Mouse (Mus musculus): ENCODE results near the gene Dnajc6.

GRCm38 (mm10) chr4:101640631-101641030, 144.2 kb downstream of the Dnajc6 start:
- no peak for TF ChIP-seq MAX (IDR thresholded peaks at IDR 0.05; ENCODE audit: low read length)
- no peak for TF ChIP-seq EP300 (IDR thresholded peaks at IDR 0.05; ENCODE audit: low read depth in 1 of 2, low read length in 2 of 2)
- TF ChIP-seq CTCF (IDR thresholded peaks at IDR 0.05 in 2 of 3, conservative IDR thresholded peaks at IDR 0.05 in 1 of 3; ENCODE audit: control insufficient read depth in 1 of 3, insufficient read depth in 1 of 3, low read depth in 2 of 3, low read length in 3 of 3, poor library complexity in 1 of 3, severe bottlenecking in 1 of 3), result no peak
- no peak for TF ChIP-seq POLR2A (IDR thresholded peaks at IDR 0.05; ENCODE audit: control insufficient read depth in 1 of 2, insufficient read depth in 1 of 2, low read depth in 1 of 2, low read length in 2 of 2, poor library complexity in 1 of 2)
- no peak for TF ChIP-seq ZMIZ1 (IDR thresholded peaks at IDR 0.05; ENCODE audit: low read depth, low read length)
- no peak for TF ChIP-seq TCF12 (IDR thresholded peaks at IDR 0.05; ENCODE audit: low read depth, low read length)
- TF ChIP-seq E2F4 (IDR thresholded peaks at IDR 0.05; ENCODE audit: borderline replicate concordance, low read depth, low read length), result no peak
